Mouse (Mus musculus) cortical plate, adult 2 months (tissue): Measurements from ENCODE around the gene Hbs1l. TPM values are rescaled to one million over a fixed set of nuclear protein-coding genes. Genes with fewer than 3 reads are reported as not detected.

Source experiments
- H3K27ac ChIP-seq: fragments of 200-500 bp; 2 replicates; pipeline ENCODE4 v1.5.1; 2012; ENCODE audit warnings: low read length, control low read depth, inconsistent platforms; ENCODE audit not compliant: insufficient read depth
- H3K4me1 ChIP-seq: fragments of 200-500 bp; 2 replicates; pipeline ENCODE4 v1.6.1; 2011; ENCODE audit warnings: low read length; ENCODE audit not compliant: control insufficient read depth, insufficient read depth
- H3K4me3 ChIP-seq: fragments of 200-500 bp; 2 replicates; pipeline ENCODE4 v1.5.1; 2011; ENCODE audit warnings: mild to moderate bottlenecking, low read length, control low read depth; ENCODE audit not compliant: insufficient read depth
- CTCF ChIP-seq: fragments of 200-500 bp; IDR thresholded peaks from 2 replicates; pipeline ENCODE4 v1.5.1; 2011; ENCODE audit warnings: mild to moderate bottlenecking, control low read depth, low read length; ENCODE audit not compliant: insufficient read depth; ENCODE audit errors: extremely low read depth
- POLR2A ChIP-seq: fragments of 200-500 bp; IDR thresholded peaks from 2 replicates; pipeline ENCODE4 v1.6.1; 2011; ENCODE audit warnings: mild to moderate bottlenecking, low read length, control low read depth; ENCODE audit not compliant: insufficient read depth; ENCODE audit errors: extremely low read depth
- polyA plus RNA-seq: library from polyadenylated mRNA; depleted of rRNA; stranded (reverse); fragments of >200 nt; gene quantifications from 2 replicates; pipeline ENCODE4 v1.2.3, GENCODE M21; 2012

The Hbs1l gene
- polyA plus RNA-seq, 1 experiment: 43.4 TPM

DNA sequence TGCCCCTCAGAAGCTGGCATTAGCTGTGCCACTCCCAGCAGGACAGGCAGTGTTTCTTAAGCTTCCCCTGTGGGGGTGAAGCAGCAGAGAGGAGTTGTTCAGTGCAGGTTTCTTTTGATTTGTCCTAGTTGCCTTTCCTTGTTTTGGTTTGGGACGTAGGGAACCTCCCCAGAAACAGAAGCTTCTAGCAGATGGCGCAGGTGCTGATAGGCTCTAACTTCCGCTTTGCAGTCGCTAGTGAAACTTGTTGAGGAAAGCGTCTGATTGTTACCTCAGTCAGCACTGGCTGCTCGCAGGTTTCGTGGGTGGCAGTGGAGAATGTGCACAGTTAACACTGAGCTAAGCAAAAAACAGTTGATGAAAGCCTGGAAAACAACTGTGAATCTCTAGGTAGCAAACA, 6.0 kb downstream of the Hbs1l start:
- TF ChIP-seq CTCF (no peak), POLR2A (no peak)
- no peak overlapping the region for H3K27ac ChIP-seq
- no peak overlapping the region for H3K4me3 ChIP-seq
- peaks cover 8% of the 10 kb centered on the region for H3K4me1 ChIP-seq

DNA sequence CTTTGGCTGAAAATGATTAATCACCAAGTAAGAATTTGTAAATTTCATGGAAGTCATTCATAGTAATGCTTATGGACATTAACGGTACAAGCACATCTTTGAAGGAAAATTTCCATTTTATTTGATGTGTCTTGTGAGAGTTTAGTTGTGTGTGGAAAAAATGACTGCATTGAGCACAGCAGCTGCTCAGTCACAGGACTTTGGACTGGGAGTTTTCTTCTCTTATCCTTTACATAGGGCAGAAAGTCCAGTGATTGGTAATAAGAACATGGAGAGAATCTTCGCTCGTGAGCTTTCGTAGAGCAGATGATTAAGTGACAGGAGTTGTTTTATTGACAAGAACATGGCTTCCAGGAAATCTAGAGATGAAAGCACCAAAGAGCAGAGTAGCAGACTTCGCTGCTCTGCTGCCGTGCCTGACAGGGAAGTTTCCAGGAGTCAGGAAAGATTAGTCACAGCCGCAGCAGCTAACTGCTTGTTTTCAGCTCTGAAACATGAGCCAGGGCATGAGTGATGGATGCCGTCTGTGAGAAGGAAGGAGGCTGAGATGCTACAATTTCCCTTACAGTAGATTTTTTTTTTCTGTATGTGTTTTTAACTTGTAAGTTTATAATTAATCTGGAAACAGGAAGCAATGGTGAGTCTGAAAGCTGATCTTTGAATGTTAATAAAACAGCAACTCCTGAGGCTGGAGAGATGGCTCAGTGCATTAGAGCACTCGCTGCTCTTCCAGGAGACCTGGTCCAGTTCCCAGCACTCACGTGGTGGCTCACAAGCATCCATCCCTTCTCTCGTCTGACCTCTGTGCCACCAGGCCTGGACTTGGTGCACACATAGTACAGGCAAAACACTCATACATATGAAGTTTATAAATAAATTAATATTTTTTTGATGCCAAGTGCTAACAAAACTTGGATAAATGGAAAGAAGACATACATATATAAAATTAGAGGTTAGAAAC, 9.2 kb downstream of the Hbs1l start:
- Histone ChIP-seq H3K27ac (no peak overlapping the region), H3K4me3 (no peak overlapping the region), H3K4me1 (0 out of 2 replicates have a peak, but pooled peaks cover 2% of the 10 kb centered on the region)
- TF ChIP-seq CTCF (no peak), POLR2A (no peak)

DNA sequence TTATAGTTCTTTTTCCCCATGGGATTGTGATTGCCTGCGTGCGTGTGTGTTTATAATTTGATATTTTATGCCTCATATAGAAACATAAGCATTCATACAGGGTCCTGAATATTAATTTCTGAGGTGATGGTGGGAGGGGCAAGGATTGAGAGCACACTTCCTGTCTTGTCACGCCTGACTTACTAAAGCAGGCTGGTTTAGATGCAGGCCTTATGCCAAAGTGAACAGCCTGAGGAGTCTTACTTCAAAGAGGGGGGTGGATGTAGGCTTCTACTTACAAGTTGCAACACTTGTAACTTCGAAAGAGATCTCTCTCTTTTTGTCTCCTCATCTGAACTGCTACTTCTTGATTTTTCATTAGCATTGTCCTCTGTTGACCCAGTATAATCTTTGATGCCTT, 18.0 kb downstream of the Hbs1l start:
- Histone ChIP-seq H3K27ac (no peak overlapping the region), H3K4me1 (peaks cover 2% of the 10 kb centered on the region; the same call in 1 of the 2 replicates), H3K4me3 (no peak overlapping the region)
- TF ChIP-seq POLR2A (no peak), CTCF (no peak)

DNA sequence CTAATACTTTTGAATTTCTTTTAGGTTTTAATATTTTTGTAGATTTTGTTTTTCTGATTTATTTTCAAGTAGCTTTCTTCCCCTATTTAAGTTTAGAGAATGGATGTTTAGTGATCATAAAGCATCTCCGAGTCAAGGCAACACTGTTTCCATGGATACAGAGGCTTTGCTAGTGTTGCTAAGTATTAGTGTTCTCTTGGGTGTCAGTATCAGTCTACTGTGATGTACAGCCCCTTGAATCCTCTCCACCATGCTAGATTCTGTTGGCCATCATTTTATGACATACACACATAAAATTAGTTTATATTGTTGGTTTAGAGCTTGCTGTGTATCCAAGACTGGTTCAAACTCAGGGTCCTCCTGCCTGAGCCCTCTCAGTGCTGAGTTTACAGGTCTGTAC, 20.3 kb downstream of the Hbs1l start:
- Histone ChIP-seq H3K4me1 (peaks cover 9% of the 10 kb centered on the region), H3K4me3 (no peak overlapping the region)
- TF ChIP-seq POLR2A (no peak), CTCF (no peak)

DNA sequence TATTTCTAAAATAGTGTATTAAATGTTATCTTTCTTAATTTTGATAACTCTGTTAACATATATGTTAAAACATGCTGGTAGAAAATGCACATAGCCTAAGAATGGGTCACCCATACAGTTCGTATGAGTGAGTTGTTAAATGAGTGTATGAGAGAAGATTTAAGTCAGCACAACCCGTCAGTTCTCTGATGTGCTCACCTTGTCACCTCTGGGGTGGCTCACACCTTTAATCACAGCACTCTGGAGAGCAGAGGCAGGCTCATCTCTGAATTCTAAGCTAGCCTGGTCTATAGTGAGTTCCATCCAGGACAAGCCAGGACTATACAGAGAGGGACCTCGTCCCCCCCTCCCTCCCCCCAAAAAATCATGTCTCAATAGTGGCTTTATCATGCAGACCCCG, 22.5 kb downstream of the Hbs1l start:
- H3K27ac ChIP-seq: no peak overlapping the region
- peaks cover 10% of the 10 kb centered on the region for H3K4me1 ChIP-seq
- H3K4me3 ChIP-seq: no peak overlapping the region
- TF ChIP-seq CTCF (no peak), POLR2A (no peak)

More for the DNA sequence above, 20.3 kb downstream of the Hbs1l start:
- no peak overlapping the region for H3K27ac ChIP-seq

DNA sequence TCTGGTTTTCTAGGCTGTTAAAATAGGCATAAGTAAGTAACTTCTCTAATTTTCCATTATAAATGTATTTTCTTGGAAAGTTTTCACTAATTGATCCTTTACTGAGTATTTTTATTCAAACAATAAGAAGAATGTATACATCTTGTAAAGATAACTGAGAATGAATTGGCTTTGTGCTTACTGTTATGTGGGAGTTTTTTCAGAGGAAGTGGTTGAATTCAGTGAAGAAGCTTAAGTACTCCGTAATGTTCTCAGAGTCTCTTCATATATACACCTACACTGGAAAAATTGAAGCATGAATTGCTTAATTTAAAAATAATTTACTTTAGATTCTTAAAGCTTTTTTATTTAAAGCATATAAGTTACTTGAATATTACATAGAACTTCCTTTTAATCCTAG, 23.2 kb downstream of the Hbs1l start:
- H3K27ac ChIP-seq: no peak overlapping the region
- TF ChIP-seq POLR2A (no peak), CTCF (no peak)
- no peak overlapping the region for H3K4me3 ChIP-seq
- H3K4me1 ChIP-seq: peaks cover 10% of the 10 kb centered on the region

DNA sequence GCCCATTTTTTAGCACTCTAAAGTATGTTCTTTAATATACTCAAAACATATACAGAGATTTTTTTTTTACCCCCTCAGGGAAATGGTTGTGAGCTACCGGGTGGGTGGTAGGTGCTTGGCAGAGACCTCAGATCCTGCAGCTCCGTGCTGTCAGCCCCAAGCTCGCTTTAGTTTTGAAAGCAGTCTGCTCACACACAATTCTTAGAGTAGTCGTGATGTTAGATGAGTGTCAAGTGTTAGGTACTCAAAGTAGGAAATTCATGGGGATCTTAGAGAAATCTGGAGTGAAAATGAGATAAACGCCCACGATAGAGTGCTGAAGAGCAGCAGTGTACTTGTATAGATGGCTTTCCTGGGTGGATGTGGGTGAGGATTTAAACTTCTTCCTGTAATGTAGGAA, 24.8 kb downstream of the Hbs1l start:
- TF ChIP-seq POLR2A: no peak
- TF ChIP-seq CTCF: no peak
- H3K4me1 ChIP-seq: peaks cover 10% of the 10 kb centered on the region
- no peak overlapping the region for H3K4me3 ChIP-seq
- H3K27ac ChIP-seq: no peak overlapping the region

DNA sequence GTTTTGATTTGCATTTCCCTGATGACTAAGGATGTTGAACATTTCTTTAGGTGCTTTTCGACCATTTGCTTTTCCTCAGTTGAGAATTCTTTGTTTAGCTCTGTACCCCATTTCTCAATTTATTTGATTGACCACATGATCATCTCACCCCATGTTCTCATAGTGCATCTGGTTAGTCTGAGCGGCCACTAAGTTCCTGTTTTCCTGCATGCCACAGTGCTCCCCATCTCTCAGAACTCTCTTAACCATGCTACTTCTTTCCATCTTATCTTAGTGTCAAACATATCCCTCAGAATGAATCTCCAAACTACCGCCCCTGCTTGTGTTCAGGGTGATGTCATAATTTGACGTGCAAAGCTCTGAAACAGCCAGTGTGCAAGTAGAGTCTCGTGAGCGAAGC, 30.6 kb downstream of the Hbs1l start:
- no peak overlapping the region for H3K27ac ChIP-seq
- no peak overlapping the region for H3K4me3 ChIP-seq
- TF ChIP-seq POLR2A (no peak), CTCF (no peak)

DNA sequence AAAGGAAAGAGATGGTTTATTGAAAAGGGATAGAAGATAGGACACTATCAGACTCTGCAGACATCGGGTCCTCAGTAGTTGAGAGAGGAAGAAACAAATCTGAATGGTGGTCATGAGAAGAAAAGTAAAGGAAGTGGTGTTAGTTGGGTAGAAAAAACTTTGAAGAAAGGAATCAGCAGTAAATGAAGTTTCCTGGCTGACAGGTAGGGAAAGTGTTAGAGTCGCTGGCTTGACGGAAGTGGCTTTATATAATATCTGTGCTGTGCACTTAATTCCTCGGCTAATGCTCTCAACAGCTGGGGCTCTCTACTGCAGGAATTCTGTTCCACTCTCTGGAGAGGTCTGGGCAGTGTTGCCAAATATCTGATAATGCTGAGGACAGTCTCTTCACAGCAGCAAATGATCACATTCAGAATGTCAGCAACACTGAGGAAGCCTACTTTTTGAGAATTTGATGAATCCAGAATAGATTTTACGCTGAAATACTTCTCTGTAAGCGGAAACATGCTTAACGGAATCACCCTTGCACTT, 31.9 kb downstream of the Hbs1l start:
- H3K27ac ChIP-seq: no peak overlapping the region
- no peaks in the 10 kb centered on the region for H3K4me1 ChIP-seq
- TF ChIP-seq CTCF: no peak
- TF ChIP-seq POLR2A: no peak
- H3K4me3 ChIP-seq: no peak overlapping the region

More for the DNA sequence above, 30.6 kb downstream of the Hbs1l start:
- no peaks in the 10 kb centered on the region for H3K4me1 ChIP-seq

DNA sequence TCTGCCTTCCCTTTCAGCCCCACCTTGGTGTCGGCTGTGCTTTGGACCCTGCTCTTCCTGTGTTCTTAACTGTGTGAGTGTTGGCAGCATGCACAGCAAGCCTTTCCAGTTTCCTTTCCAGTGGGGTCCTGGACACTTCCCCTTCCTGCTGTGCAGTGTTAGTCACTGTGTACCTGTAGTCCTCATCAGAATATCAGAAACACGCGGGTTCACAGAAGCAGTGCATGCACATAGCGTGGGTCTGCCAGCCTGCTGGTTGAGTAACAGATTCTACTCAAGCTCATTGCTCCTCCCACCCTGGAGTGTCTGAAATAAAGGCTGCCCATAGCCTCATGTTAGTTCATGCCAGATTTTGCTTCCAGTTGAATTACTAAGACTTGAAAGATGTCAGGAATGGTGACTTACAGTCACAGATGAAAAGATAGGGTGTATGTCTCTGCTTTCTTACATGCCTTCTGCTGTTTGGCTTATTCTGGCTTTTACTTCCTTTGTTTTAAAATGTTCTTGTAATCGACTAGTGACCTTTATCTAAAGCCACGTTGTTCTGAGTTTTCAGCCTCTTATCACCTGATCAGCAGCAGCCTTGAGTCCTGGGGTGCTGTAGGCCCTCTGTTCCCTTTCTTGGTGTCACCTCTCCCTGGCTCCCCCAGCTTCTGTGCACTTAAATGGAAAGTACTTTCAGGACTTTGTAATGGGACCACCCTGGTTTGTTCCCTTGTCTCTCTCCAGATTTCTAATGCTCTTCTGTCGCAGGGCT, 38.7 kb downstream of the Hbs1l start:
- Histone ChIP-seq H3K4me3 (no peak overlapping the region), H3K27ac (no peak overlapping the region), H3K4me1 (no peaks in the 10 kb centered on the region; the same call in 1 of the 2 replicates)
- TF ChIP-seq CTCF: no peak
- no peak for TF ChIP-seq POLR2A

DNA sequence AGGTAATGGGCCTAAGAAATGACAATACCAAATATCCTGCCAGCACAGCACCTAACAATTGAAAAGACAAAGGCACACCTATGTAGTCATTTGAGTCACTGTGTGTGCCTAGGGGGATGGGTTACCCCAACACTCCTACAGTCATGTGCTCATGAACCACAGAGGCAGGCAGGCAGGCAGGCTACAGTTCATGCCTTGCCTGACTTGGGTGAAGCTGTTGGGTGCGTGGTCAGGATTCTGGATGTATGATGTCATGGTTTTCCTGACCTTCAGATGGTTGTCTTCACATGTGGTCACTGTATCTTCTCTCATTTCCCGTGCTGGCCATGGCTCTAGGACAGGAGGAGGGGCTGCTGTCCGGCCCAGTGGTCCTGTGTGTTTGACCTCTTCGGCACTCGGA, 39.8 kb downstream of the Hbs1l start:
- Histone ChIP-seq H3K4me3 (no peak overlapping the region), H3K27ac (no peak overlapping the region), H3K4me1 (no peaks in the 10 kb centered on the region; the same call in 1 of the 2 replicates)
- TF ChIP-seq CTCF: no peak
- no peak for TF ChIP-seq POLR2A
